Mouse (Mus musculus): ENCODE data around the gene Krtap5-4.

DNA sequence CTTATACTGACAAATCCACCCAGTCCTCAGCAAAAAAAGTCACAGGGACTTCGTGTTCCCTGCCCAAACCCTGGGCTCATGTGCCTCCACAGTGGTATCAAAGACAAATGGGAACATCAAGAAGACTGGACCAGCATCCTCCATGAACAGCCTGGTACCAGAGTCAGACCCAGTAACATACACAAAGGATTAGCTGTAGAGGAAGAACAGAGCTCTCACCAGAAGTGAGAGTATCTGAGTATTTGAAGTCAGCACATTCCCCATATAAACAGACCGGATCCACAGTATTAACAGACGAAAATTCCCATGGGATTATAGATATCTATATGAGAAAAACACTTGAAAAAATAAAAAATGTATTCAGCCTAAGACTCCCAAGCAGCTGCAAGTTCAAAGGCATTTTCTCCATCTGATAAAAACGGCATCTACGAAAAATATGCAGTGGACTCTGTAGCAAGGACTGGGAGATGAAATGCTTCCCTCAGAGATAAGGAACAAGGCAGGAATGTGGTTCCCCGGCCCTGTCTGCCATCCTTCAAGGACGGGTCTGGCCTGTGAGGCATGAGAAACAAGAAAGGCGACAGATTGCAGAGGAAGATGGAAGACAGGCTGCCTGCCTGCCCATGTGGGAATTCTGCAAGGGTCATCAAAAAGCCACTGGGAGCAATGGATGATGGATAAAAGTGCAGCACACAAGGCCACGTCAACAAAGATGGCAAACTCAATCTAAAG, 23.5 kb downstream of the Krtap5-4 start:
- no peak for TF ChIP-seq CTCF (IDR thresholded peaks at IDR 0.05; ENCODE audit: control insufficient read depth, insufficient read depth, insufficient read length)
- no peak for TF ChIP-seq USF1 (IDR thresholded peaks at IDR 0.05; ENCODE audit: low read depth)
